Comparison of ENCODE assay signal across 15 mouse cellular contexts in genomic region chr13:49684266-49684665, GRCm38 (mm10). TPM values are rescaled to one million over a fixed set of nuclear protein-coding genes. Genes with fewer than 3 reads are reported as not detected.
A peak's percentile ranks its signal among the peaks of the same experiment; 100 is the strongest.
DNase-seq lines count a peak whose midpoint lies in the region; ATAC-seq and TF ChIP-seq lines count a peak whose summit lies in the region.
"Had no signal": no experiment of that assay in that cellular context is flagged by ENCODE, and none has a peak within 500 bp of the region (broad histone marks: within the 10 kb centered on the region; RNA-seq: fewer than 3 reads in every experiment).

No protein-coding gene starts in this region.

- H3K4me1 ChIP-seq in hindbrain, embryonic 13.5 days (replicated peaks) = peaks cover 30% of the 10 kb centered on the region
- peaks cover 15% of the 10 kb centered on the region for H3K4me1 ChIP-seq in hindbrain, postnatal 0 days (ENCODE audit: insufficient read depth, low read length)
- H3K4me1 ChIP-seq in CH12.LX (ENCODE audit: control insufficient read depth in 1 of 2, insufficient read depth in 2 of 2) (peaks cover 4 to 31% of the 10 kb centered on the region in 2 experiments; a peak in 3 of 4 replicates), MEL (ENCODE audit: control insufficient read depth in 1 of 2, insufficient read depth in 2 of 2, low read length in 2 of 2) (peaks cover 0 to 16% of the 10 kb centered on the region in 2 experiments; a peak in 3 of 4 replicates)
- H3K4me1 ChIP-seq in liver, postnatal 0 days (ENCODE audit: insufficient read depth) = peaks cover 17% of the 10 kb centered on the region
- no peaks in the 10 kb centered on the region; the same call in 1 of the 2 replicates for H3K4me1 ChIP-seq in lung, adult 2 months (ENCODE audit: control insufficient read depth, insufficient read depth, low read length)

- no peak for DNase-seq in hindbrain, postnatal 0 days (ENCODE audit: low spot score)
- no peak for DNase-seq in CH12.LX (ENCODE audit: extremely low read depth)
- DNase-seq in MEL (ENCODE audit: low read depth, low spot score) = no peak
- no peak for DNase-seq in liver, postnatal 0 days
- DNase-seq in lung, adult 2 months = no peak
- DNase-seq: cerebellum, adult 9-11 months; kidney, postnatal 14 days; lung, postnatal 14 days had no signal

- peaks cover 20% of the 10 kb centered on the region for H3K36me3 ChIP-seq in hindbrain, embryonic 13.5 days
- peaks cover 16% of the 10 kb centered on the region; the same call in 1 of the 2 replicates for H3K36me3 ChIP-seq in hindbrain, postnatal 0 days (ENCODE audit: insufficient read depth, low read length)
- H3K36me3 ChIP-seq in CH12.LX (replicated peaks in 1 of 2; ENCODE audit: control insufficient read depth in 1 of 2, insufficient read depth in 1 of 2, low read length in 1 of 2) (peaks cover 31 to 58% of the 10 kb centered on the region in 2 experiments), MEL (ENCODE audit: control insufficient read depth in 1 of 2, insufficient read depth in 2 of 2, low read length in 2 of 2) (peaks cover 29 to 31% of the 10 kb centered on the region in 2 experiments)
- H3K36me3 ChIP-seq in liver, postnatal 0 days (replicated peaks; ENCODE audit: insufficient read depth, low read length) = peaks cover 23% of the 10 kb centered on the region

- no peak for TF ChIP-seq EP300 in CH12.LX (IDR thresholded peaks at IDR 0.05; ENCODE audit: low read length)
- no peak for TF ChIP-seq EP300 in MEL (IDR thresholded peaks at IDR 0.05; ENCODE audit: low read depth in 1 of 2, low read length in 2 of 2)
- no peak for TF ChIP-seq EP300 in liver, postnatal 0 days (IDR thresholded peaks at IDR 0.05; ENCODE audit: low read depth)

- 26% methylated on average over 4 of the region's 4 CpGs for WGBS in hindbrain, embryonic 13.5 days
- WGBS in hindbrain, postnatal 0 days = 51% methylated on average over 4 of the region's 4 CpGs
- 71% methylated on average over 4 of the region's 4 CpGs for WGBS in liver, postnatal 0 days (ENCODE audit: insufficient replicate concordance)
- WGBS in lung, adult 2 months = 45% methylated on average over 4 of the region's 4 CpGs

- TF ChIP-seq RAD21 in CH12.LX (IDR thresholded peaks at IDR 0.05; ENCODE audit: low read depth, low read length) (no peak), MEL (IDR thresholded peaks at IDR 0.05; ENCODE audit: low read depth, low read length) (no peak)

- H3K27ac ChIP-seq in hindbrain, embryonic 13.5 days = no peak overlapping the region
- H3K27ac ChIP-seq in hindbrain, postnatal 0 days = no peak overlapping the region
- H3K27ac ChIP-seq in CH12.LX (ENCODE audit: insufficient read depth, low read depth) (no peak overlapping the region; the same call in 1 of the 2 replicates), MEL (ENCODE audit: control insufficient read depth, low read depth, low read length) (no peak overlapping the region)
- H3K27ac ChIP-seq in liver, postnatal 0 days (ENCODE audit: low read depth) = no peak overlapping the region
- H3K27ac ChIP-seq: embryonic facial prominence, embryonic 10.5 days; intestine, embryonic 15.5 days; limb, embryonic 13.5 days; midbrain, embryonic 15.5 days had no signal

- ATAC-seq in hindbrain, embryonic 13.5 days (ENCODE audit: low FRiP score) = no peak
- no peak for ATAC-seq in hindbrain, postnatal 0 days
- ATAC-seq in liver, postnatal 0 days = no peak
- no peak for ATAC-seq in megakaryocyte-erythroid progenitor cell, adult 5-6 weeks (replicated peaks; ENCODE audit: low FRiP score, low TSS enrichment, poor library complexity, severe bottlenecking)
- ATAC-seq: intestine, embryonic 15.5 days; midbrain, embryonic 15.5 days had no signal

- H3K4me3 ChIP-seq in hindbrain, embryonic 13.5 days = no peak overlapping the region
- no peak overlapping the region for H3K4me3 ChIP-seq in hindbrain, postnatal 0 days (ENCODE audit: low read length)
- H3K4me3 ChIP-seq in CH12.LX (replicated peaks in 1 of 3; ENCODE audit: low read depth in 2 of 3, low read length in 2 of 3, poor library complexity in 1 of 3) (peak overlapping the region in 2 of 3 experiments; percentile 75 to 83), MEL (ENCODE audit: control insufficient read depth in 1 of 2, insufficient read depth in 1 of 2, low read depth in 2 of 2, low read length in 2 of 2) (no peak overlapping the region)
- H3K4me3 ChIP-seq in liver, postnatal 0 days (ENCODE audit: low read depth, low read length) = no peak overlapping the region
- H3K4me3 ChIP-seq in lung, adult 2 months (replicated peaks; ENCODE audit: extremely low read depth, low read depth, low read length) = no peak overlapping the region
- H3K4me3 ChIP-seq: intestine, embryonic 15.5 days; left cerebral cortex, adult 2 months; limb, embryonic 13.5 days; midbrain, embryonic 15.5 days had no signal

- dilution Hi-C loops in CH12.LX (cut with MboI; ENCODE audit: extremely low pct_ligation_motif_present, extremely low pct_unique_long_range_greater_than_20kb, low sequenced_read_pairs) = no loop called here

- H3K4me2 ChIP-seq in hindbrain, embryonic 13.5 days = no peak overlapping the region
- no peak overlapping the region for H3K4me2 ChIP-seq in hindbrain, postnatal 0 days (ENCODE audit: low read depth, low read length)
- H3K4me2 ChIP-seq in CH12.LX (ENCODE audit: insufficient read depth, low read depth, poor library complexity, severe bottlenecking) = peak overlapping the region; percentile 58
- H3K4me2 ChIP-seq in liver, postnatal 0 days (ENCODE audit: low read depth, low read length) = peak overlapping the region; percentile 26; the same call in 1 of the 2 replicates

- 0 out of 2 replicates have a peak overlapping the region, but pooled peaks have one; percentile 1 for H3K9ac ChIP-seq in hindbrain, embryonic 13.5 days
- H3K9ac ChIP-seq in hindbrain, postnatal 0 days (replicated peaks; ENCODE audit: low read length) = no peak overlapping the region
- H3K9ac ChIP-seq in CH12.LX (ENCODE audit: insufficient read depth, low read depth) (peak overlapping the region; percentile 84; the same call in 1 of the 2 replicates), MEL (ENCODE audit: control insufficient read depth, low read depth, low read length, poor library complexity, severe bottlenecking) (peak overlapping the region; percentile 12; the same call in 1 of the 2 replicates)
- no peak overlapping the region for H3K9ac ChIP-seq in liver, postnatal 0 days (replicated peaks)
- H3K9ac ChIP-seq: intestine, embryonic 15.5 days; limb, embryonic 13.5 days; midbrain, embryonic 15.5 days had no signal

- H3K9me3 ChIP-seq in hindbrain, embryonic 13.5 days = no peaks in the 10 kb centered on the region
- H3K9me3 ChIP-seq in hindbrain, postnatal 0 days (ENCODE audit: low read length) = no peaks in the 10 kb centered on the region
- H3K9me3 ChIP-seq in CH12.LX (replicated peaks; ENCODE audit: low read length) = no peaks in the 10 kb centered on the region
- H3K9me3 ChIP-seq in MEL (replicated peaks; ENCODE audit: insufficient read depth, low read length) = no peaks in the 10 kb centered on the region
- H3K9me3 ChIP-seq in liver, postnatal 0 days (ENCODE audit: low read length) = no peaks in the 10 kb centered on the region
- H3K9me3 ChIP-seq: embryonic facial prominence, embryonic 10.5 days; intestine, embryonic 15.5 days; limb, embryonic 13.5 days; midbrain, embryonic 15.5 days had no signal

- H3K79me2 ChIP-seq in CH12.LX (replicated peaks; ENCODE audit: control insufficient read depth, extremely low read depth, insufficient read depth, poor library complexity, severe bottlenecking) (peaks cover 70% of the 10 kb centered on the region), MEL (ENCODE audit: control insufficient read depth, insufficient read depth, low read length, poor library complexity) (peaks cover 57% of the 10 kb centered on the region)

- in situ Hi-C loops in CH12.LX (cut with MboI; ENCODE audit: low pct_ligation_motif_present, low pct_unique_long_range_greater_than_20kb, low sequenced_read_pairs) = no loop called here

- no peak for TF ChIP-seq CTCF in hindbrain, postnatal 0 days (IDR thresholded peaks at IDR 0.05; ENCODE audit: low read depth)
- TF ChIP-seq CTCF in CH12.LX (conservative IDR thresholded peaks at IDR 0.05 in 1 of 2, IDR thresholded peaks at IDR 0.05 in 1 of 2; ENCODE audit: low read depth in 2 of 2, low read length in 2 of 2) = no peak
- no peak for TF ChIP-seq CTCF in MEL (IDR thresholded peaks at IDR 0.05 in 2 of 3, conservative IDR thresholded peaks at IDR 0.05 in 1 of 3; ENCODE audit: control insufficient read depth in 1 of 3, insufficient read depth in 1 of 3, low read depth in 2 of 3, low read length in 3 of 3, poor library complexity in 1 of 3, severe bottlenecking in 1 of 3)
- no peak for TF ChIP-seq CTCF in liver, postnatal 0 days (IDR thresholded peaks at IDR 0.05; ENCODE audit: low read depth)
- no peak for TF ChIP-seq CTCF in lung, adult 2 months (IDR thresholded peaks at IDR 0.05; ENCODE audit: insufficient read depth, low read length)

- H3K27me3 ChIP-seq in hindbrain, embryonic 13.5 days = no peaks in the 10 kb centered on the region
- H3K27me3 ChIP-seq in hindbrain, postnatal 0 days (ENCODE audit: insufficient read depth, low read length) = no peaks in the 10 kb centered on the region
- H3K27me3 ChIP-seq in CH12.LX (replicated peaks) = no peaks in the 10 kb centered on the region
- H3K27me3 ChIP-seq in MEL (ENCODE audit: control insufficient read depth in 1 of 2, insufficient read depth in 2 of 2, low read length in 2 of 2) = no peaks in the 10 kb centered on the region
- no peaks in the 10 kb centered on the region for H3K27me3 ChIP-seq in liver, postnatal 0 days (ENCODE audit: insufficient read depth, low read length)
- H3K27me3 ChIP-seq: intestine, embryonic 15.5 days; limb, embryonic 13.5 days; midbrain, embryonic 15.5 days had no signal

- TF ChIP-seq POLR2A in CH12.LX (IDR thresholded peaks at IDR 0.05; ENCODE audit: low read depth, low read length) (no peak), MEL (IDR thresholded peaks at IDR 0.05; ENCODE audit: control insufficient read depth in 1 of 2, insufficient read depth in 1 of 2, low read depth in 1 of 2, low read length in 2 of 2, poor library complexity in 1 of 2) (no peak; a peak in 1 of 4 replicates)
- TF ChIP-seq POLR2A in lung, adult 2 months (IDR thresholded peaks at IDR 0.05; ENCODE audit: borderline replicate concordance, extremely low read depth, low read depth, low read length) = no peak

RNA-seq across cellular contexts. Expression of gene Iars, which starts 2.4 kb away (rescaled TPM):
- polyA plus RNA-seq in hindbrain, embryonic 13.5 days (2015; fragmentation: Nextera tagmentation; extraction: Ambion mirVana) = 53.3 and 54.9 TPM in 2 replicates
- 29.2 and 45.5 TPM in 2 replicates for total RNA-seq in hindbrain, postnatal 0 days (2014; rRNA removed)
- 22.5 and 22.8 TPM in 2 replicates for polyA plus RNA-seq in hindbrain, postnatal 0 days (2015; fragmentation: Nextera tagmentation; extraction: Ambion mirVana)
- total RNA-seq in CH12.LX (2012; rRNA removed) = 100 and 141 TPM in 2 replicates
- 81.6 and 88.2 TPM in 2 replicates for total RNA-seq in CH12.LX (2014; rRNA removed)
- polyA plus RNA-seq in CH12.LX (2012; ENCODE audit: insufficient read length, low read depth) = 148 and 160 TPM in 2 replicates
- 86.4 and 115 TPM in 2 replicates for total RNA-seq in MEL (2012; rRNA removed)
- 1,000 to 10,000 TPM in 1 of 2 experiments, 100 to 1,000 TPM in 1; 178 to 4,419 TPM for polyA plus RNA-seq in MEL (2012; ENCODE audit: insufficient read depth in 1 of 2, insufficient read length in 2 of 2, low read depth in 1 of 2, low replicate concordance in 2 of 2, missing spikeins in 1 of 2)
- polyA plus RNA-seq in liver, postnatal 0 days (2015; fragmentation: Nextera tagmentation; extraction: Ambion mirVana) = 13.4 and 16.9 TPM in 2 replicates
- polyA plus RNA-seq in lung, adult 2 months (2012; rRNA removed) = 10.4 and 17.4 TPM in 2 replicates
- 77.6 and 124 TPM in 2 replicates for total RNA-seq in megakaryocyte-erythroid progenitor cell, adult 5-6 weeks (2014; fragmentation: Nextera tagmentation)
- 90.4 and 105 TPM in 2 replicates for total RNA-seq in megakaryocyte-erythroid progenitor cell, adult 5-6 weeks (2017)

RNA-seq across cellular contexts. Expression of gene Nol8, which starts 31.4 kb away (rescaled TPM):
- polyA plus RNA-seq in hindbrain, embryonic 13.5 days (2015; fragmentation: Nextera tagmentation; extraction: Ambion mirVana) = 22.6 and 22.9 TPM in 2 replicates
- total RNA-seq in hindbrain, postnatal 0 days (2014; rRNA removed) = 5.4 and 5.7 TPM in 2 replicates
- 13.6 and 13.8 TPM in 2 replicates for polyA plus RNA-seq in hindbrain, postnatal 0 days (2015; fragmentation: Nextera tagmentation; extraction: Ambion mirVana)
- 14.9 and 24.0 TPM in 2 replicates for total RNA-seq in CH12.LX (2012; rRNA removed)
- total RNA-seq in CH12.LX (2014; rRNA removed) = 33.4 and 40.1 TPM in 2 replicates
- polyA plus RNA-seq in CH12.LX (2012; ENCODE audit: insufficient read length, low read depth) = 32.8 and 36.7 TPM in 2 replicates
- 23.6 and 26.2 TPM in 2 replicates for total RNA-seq in MEL (2012; rRNA removed)
- polyA plus RNA-seq in MEL (2012; ENCODE audit: insufficient read depth in 1 of 2, insufficient read length in 2 of 2, low read depth in 1 of 2, low replicate concordance in 2 of 2, missing spikeins in 1 of 2) = 100 to 1,000 TPM in 1 of 2 experiments, 10 to 100 TPM in 1; 20.1 to 484 TPM
- polyA plus RNA-seq in liver, postnatal 0 days (2015; fragmentation: Nextera tagmentation; extraction: Ambion mirVana) = 6.8 and 8.0 TPM in 2 replicates
- polyA plus RNA-seq in lung, adult 2 months (2012; rRNA removed) = 0.81 and 1.4 TPM in 2 replicates
- 43.9 and 63.1 TPM in 2 replicates for total RNA-seq in megakaryocyte-erythroid progenitor cell, adult 5-6 weeks (2014; fragmentation: Nextera tagmentation)
- total RNA-seq in megakaryocyte-erythroid progenitor cell, adult 5-6 weeks (2017) = 60.7 and 71.4 TPM in 2 replicates

RNA-seq across cellular contexts. Expression of gene Cenpp, which starts 31.7 kb away (rescaled TPM):
- 7.0 and 9.1 TPM in 2 replicates for polyA plus RNA-seq in hindbrain, embryonic 13.5 days (2015; fragmentation: Nextera tagmentation; extraction: Ambion mirVana)
- 2.4 and 5.5 TPM in 2 replicates for total RNA-seq in hindbrain, postnatal 0 days (2014; rRNA removed)
- 9.7 and 10.2 TPM in 2 replicates for polyA plus RNA-seq in hindbrain, postnatal 0 days (2015; fragmentation: Nextera tagmentation; extraction: Ambion mirVana)
- 11.2 and 14.9 TPM in 2 replicates for total RNA-seq in CH12.LX (2012; rRNA removed)
- 35.3 and 41.8 TPM in 2 replicates for total RNA-seq in CH12.LX (2014; rRNA removed)
- 10.7 and 11.8 TPM in 2 replicates for polyA plus RNA-seq in CH12.LX (2012; ENCODE audit: insufficient read length, low read depth)
- 16.2 and 17.9 TPM in 2 replicates for total RNA-seq in MEL (2012; rRNA removed)
- 10 to 100 TPM in 1 of 2 experiments, not detected in 1; 13.2 TPM for polyA plus RNA-seq in MEL (2012; ENCODE audit: insufficient read depth in 1 of 2, insufficient read length in 2 of 2, low read depth in 1 of 2, low replicate concordance in 2 of 2, missing spikeins in 1 of 2)
- 13.7 TPM in 2 replicates for polyA plus RNA-seq in liver, postnatal 0 days (2015; fragmentation: Nextera tagmentation; extraction: Ambion mirVana)
- polyA plus RNA-seq in lung, adult 2 months (2012; rRNA removed) = 0.28 TPM in 1 of 2 replicates, not detected in the other
- total RNA-seq in megakaryocyte-erythroid progenitor cell, adult 5-6 weeks (2014; fragmentation: Nextera tagmentation) = 44.6 and 44.7 TPM in 2 replicates
- total RNA-seq in megakaryocyte-erythroid progenitor cell, adult 5-6 weeks (2017) = 33.8 and 43.8 TPM in 2 replicates

Comparison
In these comparisons a context has a peak if more than half of its experiments do, and no peak if none do; other contexts are left out.
1. H3K9ac ChIP-seq: peak in hindbrain, embryonic 13.5 days (single experiment), CH12.LX (single experiment) and MEL (single experiment); none in hindbrain, postnatal 0 days (single experiment) and liver, postnatal 0 days (single experiment).
2. H3K4me2 ChIP-seq: peak in CH12.LX (single experiment) and liver, postnatal 0 days (single experiment); none in hindbrain, embryonic 13.5 days (single experiment) and hindbrain, postnatal 0 days (single experiment).
3. H3K4me3 ChIP-seq: peak in CH12.LX (2 of 3); none in hindbrain, embryonic 13.5 days (single experiment), hindbrain, postnatal 0 days (single experiment), MEL (0 of 2), liver, postnatal 0 days (single experiment) and lung, adult 2 months (single experiment).